Mouse (Mus musculus) spleen, adult 2 months (tissue): ENCODE results near the gene As3mt. TPM values are rescaled to one million over a fixed set of nuclear protein-coding genes. Genes with fewer than 3 reads are reported as not detected.
"Not testable (repeated sequence)": the region's sequence is repeated elsewhere in the genome, so short reads cannot be mapped to it uniquely, and the experiment has no call there.

Source experiments
- DNase-seq, 2 experiments: peaks; one replicate each; pipeline versions ENCODE4 v3.0.0 to v3.0.0-alpha.2; 2012 to 2021; ENCODE audit warnings: low spot score in 2 of 2, low read depth in 1 of 2
- H3K27ac ChIP-seq: fragments of 200-500 bp; 2 replicates; pipeline ENCODE4 v1.5.1; 2012; ENCODE audit warnings: low read length, inconsistent platforms; ENCODE audit not compliant: insufficient read depth
- H3K27me3 ChIP-seq: fragments of 200-500 bp; 2 replicates; pipeline ENCODE4 v1.6.1; 2012; ENCODE audit warnings: mild to moderate bottlenecking, moderate library complexity, low read length, inconsistent platforms; ENCODE audit not compliant: control insufficient read depth, insufficient read depth
- H3K36me3 ChIP-seq: fragments of 200-500 bp; 2 replicates; pipeline ENCODE4 v1.6.1; 2012; ENCODE audit warnings: mild to moderate bottlenecking, low read length, inconsistent platforms; ENCODE audit not compliant: control insufficient read depth, insufficient read depth
- H3K4me1 ChIP-seq: fragments of 200-500 bp; 2 replicates; pipeline ENCODE4 v1.6.1; 2011; ENCODE audit warnings: inconsistent platforms; ENCODE audit not compliant: control insufficient read depth, insufficient read depth, insufficient read length
- H3K4me3 ChIP-seq: fragments of 200-500 bp; 2 replicates; pipeline ENCODE4 v1.5.1; 2011; ENCODE audit warnings: mild to moderate bottlenecking, inconsistent platforms; ENCODE audit not compliant: insufficient read depth, insufficient read length; ENCODE audit errors: extremely low read depth
- CTCF ChIP-seq: fragments of 200-500 bp; IDR thresholded peaks from 2 replicates; pipeline ENCODE4 v1.5.1; 2011; ENCODE audit warnings: mild to moderate bottlenecking, inconsistent platforms; ENCODE audit not compliant: insufficient read depth, insufficient read length, insufficient replicate concordance; ENCODE audit errors: extremely low read depth
- POLR2A ChIP-seq: fragments of 200-500 bp; IDR thresholded peaks from 2 replicates; pipeline ENCODE4 v1.6.1; 2011; ENCODE audit warnings: low read depth, low read length, inconsistent platforms
- WGBS: fragments of 180-500 bp; shearing (Covaris S2); methylation state at CpG from one replicate; pipeline ENCODE4 v1.1.7; 2018; 5-methylcytosine and 5-hydroxymethylcytosine counted together
- polyA plus RNA-seq: library from polyadenylated mRNA; depleted of rRNA; stranded (reverse); fragments of >200 nt; gene quantifications from 2 replicates; pipeline ENCODE4 v1.2.3, GENCODE M21; 2012

Gene As3mt
- polyA plus RNA-seq, 1 experiment, result 6.0 TPM

- 60% methylated on average over 6 of the region's 6 CpGs for WGBS
- Histone ChIP-seq H3K36me3 (peaks cover 3% of the 10 kb centered on the region; the same call in 1 of the 2 replicates), H3K4me3 (no peak overlapping the region), H3K27ac (no peak overlapping the region), H3K4me1 (no peaks in the 10 kb centered on the region), H3K27me3 (no peaks in the 10 kb centered on the region)
- DNase-seq, result no peak
- no peak for TF ChIP-seq POLR2A
- no peak for TF ChIP-seq CTCF
Observed at GRCm38 (mm10) chr19:46741574-46741973, 34.3 kb downstream of the As3mt start.

- Histone ChIP-seq H3K36me3 (peaks cover 1% of the 10 kb centered on the region; the same call in 1 of the 2 replicates), H3K4me1 (no peaks in the 10 kb centered on the region), H3K27ac (no peak overlapping the region), H3K4me3 (no peak overlapping the region), H3K27me3 (no peaks in the 10 kb centered on the region)
- 89% methylated on average over 9 of the region's 9 CpGs for WGBS
- DNase-seq, result no peak
- no peak for TF ChIP-seq POLR2A
- TF ChIP-seq CTCF, result no peak
Observed at GRCm38 (mm10) chr19:46744681-46745080, 37.4 kb downstream of the As3mt start.

GRCm38 (mm10) chr19:46747799-46748198 is 40.5 kb downstream of the As3mt start:
- Histone ChIP-seq H3K27ac (no peak overlapping the region), H3K4me1 (no peaks in the 10 kb centered on the region), H3K27me3 (no peaks in the 10 kb centered on the region), H3K36me3 (no peaks in the 10 kb centered on the region), H3K4me3 (no peak overlapping the region)
- DNase-seq, result no peak
- TF ChIP-seq POLR2A (no peak), CTCF (no peak)
- WGBS, result 71% methylated on average over 3 of the region's 3 CpGs

GRCm38 (mm10) chr19:46752235-46752634 is 45.0 kb downstream of the As3mt start:
- Histone ChIP-seq H3K27me3 (no peaks in the 10 kb centered on the region), H3K27ac (no peak overlapping the region), H3K4me1 (no peaks in the 10 kb centered on the region), H3K36me3 (no peaks in the 10 kb centered on the region), H3K4me3 (no peak overlapping the region)
- no peak for DNase-seq
- WGBS, result 93% methylated on average over 5 of the region's 5 CpGs
- TF ChIP-seq POLR2A (no peak), CTCF (no peak)

- Histone ChIP-seq H3K27me3 (no peaks in the 10 kb centered on the region), H3K36me3 (no peaks in the 10 kb centered on the region), H3K4me1 (no peaks in the 10 kb centered on the region), H3K4me3 (no peak overlapping the region), H3K27ac (no peak overlapping the region)
- TF ChIP-seq CTCF (peak; percentile 63; the same call in 1 of the 2 replicates), POLR2A (no peak)
- 62% methylated on average over 9 of the region's 9 CpGs for WGBS
- DNase-seq, result peak in 1 of 2 experiments; percentile 18
Observed at GRCm38 (mm10) chr19:46755066-46755465, 47.8 kb downstream of the As3mt start.

- no peaks in the 10 kb centered on the region for H3K36me3 ChIP-seq
- no peak for DNase-seq
- H3K27me3 ChIP-seq, result no peaks in the 10 kb centered on the region
- 91% methylated on average over 4 of the region's 4 CpGs for WGBS
- no peaks in the 10 kb centered on the region for H3K4me1 ChIP-seq
- TF ChIP-seq CTCF (no peak), POLR2A (no peak)
- no peak overlapping the region for H3K4me3 ChIP-seq
- no peak overlapping the region for H3K27ac ChIP-seq
Observed at GRCm38 (mm10) chr19:46756221-46756620, 49.0 kb downstream of the As3mt start.

GRCm38 (mm10) chr19:46759096-46759495 is 51.8 kb downstream of the As3mt start:
- H3K27ac ChIP-seq, result no peak overlapping the region
- no peak for DNase-seq
- peaks cover 6% of the 10 kb centered on the region for H3K4me1 ChIP-seq
- H3K27me3 ChIP-seq, result peaks cover 8% of the 10 kb centered on the region
- H3K36me3 ChIP-seq, result no peaks in the 10 kb centered on the region
- no peak overlapping the region for H3K4me3 ChIP-seq
- TF ChIP-seq CTCF, result no peak
- no peak for TF ChIP-seq POLR2A
- WGBS, result 4% methylated on average over 8 of the region's 8 CpGs

GRCm38 (mm10) chr19:46759909-46760308 is 52.7 kb downstream of the As3mt start:
- DNase-seq, H3K36me3 ChIP-seq, H3K27me3 ChIP-seq, H3K4me1 ChIP-seq, H3K27ac ChIP-seq, H3K4me3 ChIP-seq: not testable (repeated sequence)
- WGBS, result 89% methylated on average over 10 of the region's 10 CpGs
